10 mouse cellular contexts compared by ENCODE assay signal in the genomic region with DNA sequence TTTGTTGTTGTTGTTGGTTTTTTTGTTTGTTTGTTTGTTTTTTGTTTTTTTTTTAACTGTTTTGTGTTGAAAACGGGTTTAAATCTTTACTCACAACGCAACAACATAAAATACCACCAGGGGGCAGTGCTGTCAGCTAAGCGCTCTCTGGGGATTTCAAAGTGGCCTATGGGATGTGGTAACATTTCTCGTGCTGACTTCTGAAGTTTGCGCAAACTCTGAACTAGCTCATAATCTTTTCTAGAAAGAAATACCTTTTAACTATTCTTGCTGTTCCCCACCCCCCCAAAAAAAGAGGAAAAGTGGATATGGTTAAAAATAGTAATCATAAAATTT.
DNase-seq lines count a peak whose midpoint lies in the region; ATAC-seq and TF ChIP-seq lines count a peak whose summit lies in the region.
"Had no signal": no experiment of that assay in that cellular context is flagged by ENCODE, and none has a peak within 500 bp of the region (broad histone marks: within the 10 kb centered on the region; RNA-seq: fewer than 3 reads in every experiment).

No protein-coding gene starts in this region.

- H3K4me3 ChIP-seq in kidney, adult 2 months (ENCODE audit: insufficient read depth, low read depth, low read length) = no peak overlapping the region
- no peak overlapping the region for H3K4me3 ChIP-seq in kidney, embryonic 16.5 days (ENCODE audit: low read length)
- no peak overlapping the region for H3K4me3 ChIP-seq in liver, postnatal 0 days (ENCODE audit: low read depth, low read length)
- H3K4me3 ChIP-seq: lung, embryonic 15.5 days; stomach, embryonic 15.5 days had no signal

- no peak overlapping the region for H3K4me2 ChIP-seq in kidney, embryonic 16.5 days (replicated peaks; ENCODE audit: low read depth, low read length)
- no peak overlapping the region for H3K4me2 ChIP-seq in liver, postnatal 0 days (ENCODE audit: low read depth, low read length)

- no peaks in the 10 kb centered on the region for H3K4me1 ChIP-seq in kidney, adult 2 months (ENCODE audit: control insufficient read depth, insufficient read depth, low read length)
- H3K4me1 ChIP-seq in kidney, embryonic 16.5 days (ENCODE audit: insufficient read depth, low read length) = 0 out of 2 replicates have a peak, but pooled peaks cover 6% of the 10 kb centered on the region
- H3K4me1 ChIP-seq in liver, postnatal 0 days (ENCODE audit: insufficient read depth) = no peaks in the 10 kb centered on the region
- H3K4me1 ChIP-seq: lung, embryonic 15.5 days; stomach, embryonic 15.5 days had no signal

- no peak overlapping the region for H3K27ac ChIP-seq in kidney, adult 2 months (ENCODE audit: insufficient read depth, low read depth, low read length)
- no peak overlapping the region for H3K27ac ChIP-seq in kidney, embryonic 16.5 days (ENCODE audit: low read length)
- H3K27ac ChIP-seq in liver, postnatal 0 days (ENCODE audit: low read depth) = no peak overlapping the region
- H3K27ac ChIP-seq: lung, embryonic 15.5 days; stomach, embryonic 15.5 days had no signal

- TF ChIP-seq EP300 in liver, postnatal 0 days (IDR thresholded peaks at IDR 0.05; ENCODE audit: low read depth) = no peak

- no peak for ATAC-seq in kidney, embryonic 16.5 days (ENCODE audit: low FRiP score, low TSS enrichment)
- no peak for ATAC-seq in liver, postnatal 0 days

- no peak for TF ChIP-seq POLR2A in kidney, adult 2 months (IDR thresholded peaks at IDR 0.05; ENCODE audit: low read depth, low read length)

- 13% methylated on average over 5 of the region's 5 CpGs for WGBS in kidney, adult 2 months
- WGBS in kidney, embryonic 16.5 days = 23% methylated on average over 5 of the region's 5 CpGs
- 8% methylated on average over 5 of the region's 5 CpGs for WGBS in liver, postnatal 0 days (ENCODE audit: insufficient replicate concordance)

- peak; percentile 31 for DNase-seq in kidney, adult 2 months
- peak; percentile 52 for DNase-seq in T-cell, adult 2 months (ENCODE audit: low spot score)
- peak; percentile 62 for DNase-seq in cerebellum, adult 9-11 months
- peak; percentile 54 for DNase-seq in heart, postnatal 4 days
- peak; percentile 43 for DNase-seq in liver, postnatal 0 days
- peak; percentile 78 to 81 for DNase-seq in right cerebral cortex, postnatal 10 days (ENCODE audit: low spot score in 2 of 2)
- DNase-seq in yolk sac, embryonic 10.5 days (ENCODE audit: low spot score) = no peak

- H3K27me3 ChIP-seq in kidney, adult 2 months (replicated peaks; ENCODE audit: control insufficient read depth, insufficient read depth, low read length) = no peaks in the 10 kb centered on the region
- no peaks in the 10 kb centered on the region for H3K27me3 ChIP-seq in kidney, embryonic 16.5 days (ENCODE audit: insufficient read depth, low read length)
- H3K27me3 ChIP-seq in liver, postnatal 0 days (ENCODE audit: insufficient read depth, low read length) = 0 out of 2 replicates have a peak, but pooled peaks cover 2% of the 10 kb centered on the region
- H3K27me3 ChIP-seq: lung, embryonic 15.5 days; stomach, embryonic 15.5 days had no signal

- no peaks in the 10 kb centered on the region for H3K36me3 ChIP-seq in kidney, adult 2 months (ENCODE audit: control insufficient read depth, insufficient read depth, low read length)
- no peaks in the 10 kb centered on the region for H3K36me3 ChIP-seq in kidney, embryonic 16.5 days (ENCODE audit: insufficient read depth, low read length)
- H3K36me3 ChIP-seq in liver, postnatal 0 days (replicated peaks; ENCODE audit: insufficient read depth, low read length) = no peaks in the 10 kb centered on the region
- H3K36me3 ChIP-seq: lung, embryonic 15.5 days; stomach, embryonic 15.5 days had no signal

- no peak overlapping the region for H3K9ac ChIP-seq in kidney, embryonic 16.5 days (replicated peaks; ENCODE audit: low read length)
- H3K9ac ChIP-seq in liver, postnatal 0 days (replicated peaks) = no peak overlapping the region
- H3K9ac ChIP-seq: lung, embryonic 15.5 days; stomach, embryonic 15.5 days had no signal

- peak; percentile 52 for TF ChIP-seq CTCF in kidney, adult 2 months (conservative IDR thresholded peaks at IDR 0.05; ENCODE audit: insufficient read depth, insufficient read length, low read depth, low read length)
- TF ChIP-seq CTCF in liver, postnatal 0 days (IDR thresholded peaks at IDR 0.05; ENCODE audit: low read depth) = peak; percentile 63

- peaks cover 3% of the 10 kb centered on the region; the same call in 1 of the 2 replicates for H3K9me3 ChIP-seq in kidney, embryonic 16.5 days (ENCODE audit: low read length)
- no peaks in the 10 kb centered on the region for H3K9me3 ChIP-seq in liver, postnatal 0 days (ENCODE audit: low read length)
- H3K9me3 ChIP-seq: lung, embryonic 15.5 days; stomach, embryonic 15.5 days had no signal
